Mouse (Mus musculus): Measurements from ENCODE around the gene Il1rapl1.

The Il1rapl1 gene

GRCm38 (mm10) chrX:88115609-88116073, at the start of gene Il1rapl1:
Gene Il1rapl1 (minus strand): TSS chrX:88115645.
- DNase-seq: no peak

GRCm38 (mm10) chrX:88158037-88158436, 42.6 kb upstream of the Il1rapl1 start:
- no peak for DNase-seq

GRCm38 (mm10) chrX:88125612-88126011, 10.2 kb upstream of the Il1rapl1 start:
- DNase-seq: no peak

GRCm38 (mm10) chrX:88120070-88120469, 4.6 kb upstream of the Il1rapl1 start:
- no peak for DNase-seq

- DNase-seq: no peak
These were observed 2.4 kb upstream of the Il1rapl1 start for GRCm38 (mm10) chrX:88117858-88118257.

- DNase-seq: no peak
These were observed 881 bp upstream of the Il1rapl1 start for GRCm38 (mm10) chrX:88116326-88116725.

GRCm38 (mm10) chrX:88113561-88113960, 1.9 kb downstream of the Il1rapl1 start:
- no peak for DNase-seq

GRCm38 (mm10) chrX:88112254-88112653, 3.2 kb downstream of the Il1rapl1 start:
- no peak for DNase-seq

- DNase-seq: no peak
These were observed 5.7 kb downstream of the Il1rapl1 start for GRCm38 (mm10) chrX:88109733-88110132.

- no peak for DNase-seq
These were observed 21.4 kb downstream of the Il1rapl1 start for GRCm38 (mm10) chrX:88093936-88094569.

- DNase-seq: no peak
These were observed 25.6 kb downstream of the Il1rapl1 start for GRCm38 (mm10) chrX:88089873-88090272.

GRCm38 (mm10) chrX:88072741-88073419, 42.6 kb downstream of the Il1rapl1 start:
- no peak for DNase-seq

- no peak for DNase-seq
These were observed 45.1 kb downstream of the Il1rapl1 start for GRCm38 (mm10) chrX:88070368-88070767.

- DNase-seq: no peak
These were observed 71.9 kb downstream of the Il1rapl1 start for GRCm38 (mm10) chrX:88043556-88043955.

GRCm38 (mm10) chrX:88038984-88039383, 76.5 kb downstream of the Il1rapl1 start:
- no peak for DNase-seq

- no peak for DNase-seq
These were observed 218.3 kb downstream of the Il1rapl1 start for GRCm38 (mm10) chrX:87897172-87897571.

GRCm38 (mm10) chrX:87891916-87892315, 223.5 kb downstream of the Il1rapl1 start:
- DNase-seq: no peak

- no peak for DNase-seq
These were observed 261.3 kb downstream of the Il1rapl1 start for GRCm38 (mm10) chrX:87854107-87854506.

- DNase-seq: no peak
These were observed 301.6 kb downstream of the Il1rapl1 start for GRCm38 (mm10) chrX:87813884-87814283.

GRCm38 (mm10) chrX:87807717-87808116, 307.7 kb downstream of the Il1rapl1 start:
- no peak for DNase-seq

GRCm38 (mm10) chrX:87793011-87793410, 322.4 kb downstream of the Il1rapl1 start:
- no peak for DNase-seq

GRCm38 (mm10) chrX:87710589-87710988, 404.9 kb downstream of the Il1rapl1 start:
- DNase-seq: no peak

GRCm38 (mm10) chrX:87663856-87664255, 451.6 kb downstream of the Il1rapl1 start:
- no peak for DNase-seq

- DNase-seq: no peak
These were observed 459.8 kb downstream of the Il1rapl1 start for GRCm38 (mm10) chrX:87655644-87656043.

Data from spleen, adult 18-20 months (tissue).